8 mouse cellular contexts compared by ENCODE assay signal in genomic region chr3:29812480-29813240, GRCm38 (mm10).
DNase-seq lines count a peak whose midpoint lies in the region; ATAC-seq and TF ChIP-seq lines count a peak whose summit lies in the region.

No protein-coding gene starts in this region.

- no peaks in the 10 kb centered on the region for H3K27me3 ChIP-seq in heart, adult 2 months (ENCODE audit: control insufficient read depth, insufficient read depth, low read length)
- H3K27me3 ChIP-seq in heart, embryonic 11.5 days (ENCODE audit: control insufficient read depth, insufficient read depth, low read length): no peaks in the 10 kb centered on the region; the same call in 1 of the 2 replicates
- H3K27me3 ChIP-seq in heart, postnatal 0 days (ENCODE audit: control insufficient read depth, insufficient read depth, low read length): no peaks in the 10 kb centered on the region
- no peaks in the 10 kb centered on the region for H3K27me3 ChIP-seq in midbrain, embryonic 12.5 days

- H3K9me3 ChIP-seq in heart, embryonic 11.5 days (replicated peaks; ENCODE audit: control insufficient read depth, low read length): no peaks in the 10 kb centered on the region
- no peaks in the 10 kb centered on the region for H3K9me3 ChIP-seq in heart, postnatal 0 days (replicated peaks; ENCODE audit: control insufficient read depth, low read length)
- no peaks in the 10 kb centered on the region for H3K9me3 ChIP-seq in midbrain, embryonic 12.5 days

- TF ChIP-seq CTCF in heart, adult 2 months (IDR thresholded peaks at IDR 0.05): peak; percentile 81
- TF ChIP-seq CTCF in heart, postnatal 0 days (IDR thresholded peaks at IDR 0.05; ENCODE audit: low read depth): peak; percentile 55

- no peak for DNase-seq in heart, adult 2 months
- DNase-seq in embryo, embryonic 10 days (ENCODE audit: low spot score): peak; percentile 52
- DNase-seq in heart, postnatal 0 days (ENCODE audit: low spot score): peak; percentile 32
- peak; percentile 13 for DNase-seq in large intestine, adult 2 months (ENCODE audit: low read depth, low spot score)
- no peak for DNase-seq in testis, postnatal 10 days (ENCODE audit: low spot score)

- no peak overlapping the region for H3K9ac ChIP-seq in heart, adult 2 months (ENCODE audit: low read depth, low read length)
- no peak overlapping the region for H3K9ac ChIP-seq in heart, embryonic 11.5 days (ENCODE audit: low read depth, low read length)
- no peak overlapping the region for H3K9ac ChIP-seq in heart, postnatal 0 days (replicated peaks; ENCODE audit: low read depth, low read length)
- 0 out of 2 replicates have a peak overlapping the region, but pooled peaks have one; percentile 39 for H3K9ac ChIP-seq in midbrain, embryonic 12.5 days (replicated peaks)

- no peaks in the 10 kb centered on the region for H3K79me2 ChIP-seq in heart, adult 2 months (replicated peaks; ENCODE audit: control insufficient read depth, insufficient read depth, low read length)

- 45% methylated on average over 14 of the region's 14 CpGs for WGBS in heart, adult 2 months
- 52% methylated on average over 14 of the region's 14 CpGs for WGBS in heart, embryonic 11.5 days (ENCODE audit: insufficient replicate concordance)
- 44% methylated on average over 14 of the region's 14 CpGs for WGBS in heart, postnatal 0 days
- WGBS in large intestine, adult 2 months: 49% methylated on average over 14 of the region's 14 CpGs
- WGBS in midbrain, embryonic 12.5 days: 46% methylated on average over 14 of the region's 14 CpGs

- no peaks in the 10 kb centered on the region for H3K36me3 ChIP-seq in heart, adult 2 months (ENCODE audit: control insufficient read depth, insufficient read depth, low read length)
- no peaks in the 10 kb centered on the region for H3K36me3 ChIP-seq in heart, embryonic 11.5 days (ENCODE audit: control insufficient read depth, insufficient read depth, low read length)
- no peaks in the 10 kb centered on the region for H3K36me3 ChIP-seq in heart, postnatal 0 days (replicated peaks; ENCODE audit: control insufficient read depth, insufficient read depth, low read length)
- no peaks in the 10 kb centered on the region for H3K36me3 ChIP-seq in midbrain, embryonic 12.5 days

- intact Hi-C loops in heart, adult 2 months (cut with DNase I): loop anchor here (1.0 to 10.0 kb wide), 3 partner anchors 185 to 703 kb away; no protein-coding TSS in a partner anchor

- no peak overlapping the region for H3K27ac ChIP-seq in heart, adult 2 months
- H3K27ac ChIP-seq in heart, embryonic 11.5 days (ENCODE audit: low read depth, low read length): no peak overlapping the region; the same call in 1 of the 2 replicates
- H3K27ac ChIP-seq in heart, postnatal 0 days (ENCODE audit: low read depth): no peak overlapping the region
- H3K27ac ChIP-seq in midbrain, embryonic 12.5 days (replicated peaks): no peak overlapping the region

- TF ChIP-seq POLR2A in heart, adult 2 months (IDR thresholded peaks at IDR 0.05; ENCODE audit: insufficient read depth, low read depth, low read length): no peak

- no peak for TF ChIP-seq EP300 in heart, adult 2 months (IDR thresholded peaks at IDR 0.05; ENCODE audit: insufficient read depth, low read depth, low read length)
- TF ChIP-seq EP300 in heart, postnatal 0 days (IDR thresholded peaks at IDR 0.05; ENCODE audit: low read depth): no peak

- ATAC-seq in heart, embryonic 11.5 days (replicated peaks; ENCODE audit: insufficient number of reproducible peaks, low FRiP score, low TSS enrichment): no peak
- ATAC-seq in heart, postnatal 0 days (ENCODE audit: insufficient read depth, low read depth): no peak
- peak; percentile 47 for ATAC-seq in midbrain, embryonic 12.5 days (ENCODE audit: low FRiP score, low read depth)
- ATAC-seq in megakaryocyte, adult 5-6 weeks (ENCODE audit: poor library complexity, severe bottlenecking): no peak

- no peak overlapping the region for H3K4me2 ChIP-seq in heart, embryonic 11.5 days
- H3K4me2 ChIP-seq in heart, postnatal 0 days (ENCODE audit: low read depth, low read length): no peak overlapping the region
- peak overlapping the region; percentile 21; the same call in 1 of the 2 replicates for H3K4me2 ChIP-seq in midbrain, embryonic 12.5 days (replicated peaks)

- H3K4me1 ChIP-seq in heart, adult 2 months (ENCODE audit: control insufficient read depth, insufficient read depth, low read length): no peaks in the 10 kb centered on the region
- H3K4me1 ChIP-seq in heart, embryonic 11.5 days (ENCODE audit: control insufficient read depth, insufficient read depth, low read length): no peaks in the 10 kb centered on the region
- no peaks in the 10 kb centered on the region for H3K4me1 ChIP-seq in heart, postnatal 0 days (ENCODE audit: control insufficient read depth, insufficient read depth)
- no peaks in the 10 kb centered on the region for H3K4me1 ChIP-seq in midbrain, embryonic 12.5 days

- no peak overlapping the region for H3K4me3 ChIP-seq in heart, adult 2 months
- H3K4me3 ChIP-seq in heart, embryonic 11.5 days (ENCODE audit: low read depth, low read length): no peak overlapping the region
- no peak overlapping the region for H3K4me3 ChIP-seq in heart, postnatal 0 days (ENCODE audit: low read depth, low read length)
- H3K4me3 ChIP-seq in midbrain, embryonic 12.5 days: no peak overlapping the region

Comparison
In these comparisons a context has a peak if more than half of its experiments do, and no peak if none do; other contexts are left out.
1. DNase-seq: peak in embryo, embryonic 10 days (single experiment), heart, postnatal 0 days (single experiment) and large intestine, adult 2 months (single experiment); none in heart, adult 2 months (0 of 2) and testis, postnatal 10 days (single experiment).